Mouse (Mus musculus) erythroblast, embryonic 14.5 days (primary cell): ENCODE measurements around the gene Tomm70a.

Experiments used
- GATA1 ChIP-seq: IDR thresholded peaks from 2 replicates; pipeline ENCODE4 v1.6.1; 2012; ENCODE audit warnings: low read length, inconsistent platforms, mixed read lengths
- TAL1 ChIP-seq: IDR thresholded peaks from 3 replicates; pipeline ENCODE4 v1.6.1; 2012; ENCODE audit warnings: low read length, inconsistent platforms, mixed read lengths

DNA sequence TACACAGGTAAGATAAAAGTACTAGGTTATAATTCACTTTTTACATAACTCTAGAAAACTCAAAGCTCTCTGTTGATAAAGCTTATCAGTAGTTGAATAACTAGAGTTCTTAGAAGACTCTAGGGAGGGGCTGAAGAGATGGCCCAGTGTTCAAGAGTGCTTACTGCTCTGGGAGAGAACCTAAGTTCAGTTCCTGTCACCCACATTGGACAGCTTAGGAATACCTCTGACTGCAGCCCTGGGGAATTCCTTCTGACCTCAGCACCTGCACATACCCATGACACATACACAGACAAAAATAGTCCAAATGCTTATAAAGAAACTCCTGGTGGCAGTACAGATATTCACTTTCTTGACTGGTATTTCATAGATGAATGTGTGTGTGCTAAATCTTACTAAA lies 34.4 kb downstream of the Tomm70a start:
- TF ChIP-seq GATA1: no peak
- TF ChIP-seq TAL1: no peak
